Mouse (Mus musculus) MEL (cell line): Measurements from ENCODE around the gene Tbc1d9b.

Source experiments
- CHD2 ChIP-seq: IDR thresholded peaks from 2 replicates; pipeline ENCODE4 v1.6.1; 2011; ENCODE audit warnings: low read length, improper control_type of control experiment
- CTCF ChIP-seq, 3 experiments: IDR thresholded peaks in 2 of 3; conservative IDR thresholded peaks in 1 of 3; 2 replicates each; pipeline ENCODE4 v1.5.1; 2011 to 2012; ENCODE audit warnings: low read length in 3 of 3, low read depth in 2 of 3, mild to moderate bottlenecking in 2 of 3, improper control_type of control experiment in 1 of 3, inconsistent platforms in 1 of 3, mixed read lengths in 1 of 3, moderate library complexity in 1 of 3; ENCODE audit not compliant: control insufficient read depth in 1 of 3, insufficient read depth in 1 of 3, poor library complexity in 1 of 3, severe bottlenecking in 1 of 3
- EP300 ChIP-seq, 2 experiments: IDR thresholded peaks; 2 replicates each; pipeline ENCODE4 v1.6.1; 2011; ENCODE audit warnings: improper control_type of control experiment in 2 of 2, low read length in 2 of 2, low read depth in 1 of 2, mild to moderate bottlenecking in 1 of 2
- KAT2A ChIP-seq: conservative IDR thresholded peaks from 2 replicates; pipeline ENCODE4 v1.6.1; 2012; ENCODE audit warnings: low read depth, low read length, improper control_type of control experiment, inconsistent platforms
- MYB ChIP-seq: IDR thresholded peaks from 2 replicates; pipeline ENCODE4 v1.6.1; 2011; ENCODE audit warnings: mild to moderate bottlenecking, low read depth, low read length, improper control_type of control experiment
- POLR2A ChIP-seq, 2 experiments: IDR thresholded peaks; 2 replicates each; pipeline ENCODE4 v1.6.1; 2011 to 2012; ENCODE audit warnings: low read length in 2 of 2, mild to moderate bottlenecking in 2 of 2, control low read depth in 1 of 2, improper control_type of control experiment in 1 of 2, low read depth in 1 of 2, moderate library complexity in 1 of 2; ENCODE audit not compliant: control insufficient read depth in 1 of 2, insufficient read depth in 1 of 2, poor library complexity in 1 of 2
- POLR2AphosphoS2 ChIP-seq: IDR thresholded peaks from 2 replicates; pipeline ENCODE4 v1.6.1; 2011; ENCODE audit warnings: low read length, improper control_type of control experiment
- SIN3A ChIP-seq: IDR thresholded peaks from 2 replicates; pipeline ENCODE4 v1.6.1; 2012; ENCODE audit warnings: low read length, improper control_type of control experiment, inconsistent platforms
- USF1 ChIP-seq: IDR thresholded peaks from 2 replicates; pipeline ENCODE4 v1.6.1; 2014; ENCODE audit warnings: low read depth, mild to moderate bottlenecking, inconsistent platforms, low read length, improper control_type of control experiment, moderate library complexity
- ZKSCAN1 ChIP-seq: IDR thresholded peaks from 2 replicates; pipeline ENCODE4 v1.6.1; 2012; ENCODE audit warnings: low read depth, mild to moderate bottlenecking, inconsistent platforms, low read length, improper control_type of control experiment, moderate library complexity
- ZMIZ1 ChIP-seq: IDR thresholded peaks from 2 replicates; pipeline ENCODE4 v1.6.1; 2012; ENCODE audit warnings: low read depth, mild to moderate bottlenecking, inconsistent platforms, low read length, improper control_type of control experiment, moderate library complexity

- no peak for TF ChIP-seq CTCF (IDR thresholded peaks at IDR 0.05 in 2 of 3, conservative IDR thresholded peaks at IDR 0.05 in 1 of 3; ENCODE audit: control insufficient read depth in 1 of 3, insufficient read depth in 1 of 3, low read depth in 2 of 3, low read length in 3 of 3, poor library complexity in 1 of 3, severe bottlenecking in 1 of 3)
- TF ChIP-seq ZMIZ1: no peak
- TF ChIP-seq KAT2A: no peak
- no peak for TF ChIP-seq MYB
- no peak for TF ChIP-seq SIN3A
- TF ChIP-seq POLR2A (IDR thresholded peaks at IDR 0.05; ENCODE audit: control insufficient read depth in 1 of 2, insufficient read depth in 1 of 2, low read depth in 1 of 2, low read length in 2 of 2, poor library complexity in 1 of 2): no peak
- TF ChIP-seq ZKSCAN1: no peak
- TF ChIP-seq EP300 (IDR thresholded peaks at IDR 0.05; ENCODE audit: low read depth in 1 of 2, low read length in 2 of 2): no peak
- no peak for TF ChIP-seq POLR2AphosphoS2
- TF ChIP-seq USF1: peak; percentile 28; the same call in 1 of the 2 replicates
- no peak for TF ChIP-seq CHD2
These were observed 40.1 kb upstream of the Tbc1d9b start for GRCm38 (mm10) chr11:50090982-50091675.
